Mouse (Mus musculus) forebrain, embryonic 14.5 days (tissue): Measurements from ENCODE around the gene Hoxa4. TPM values are rescaled to one million over a fixed set of nuclear protein-coding genes. Genes with fewer than 3 reads are reported as not detected.
A peak's percentile ranks its signal among the peaks of the same experiment; 100 is the strongest.

Experiments
- ATAC-seq: fragments of 200-750 bp; cut with Nextera tagmentation; 2 replicates; pipeline ENCODE4 v1.8.0; 2017; ENCODE audit warnings: mild to moderate bottlenecking, moderate library complexity
- DNase-seq: peaks from one replicate; pipeline ENCODE4 v3.0.0-alpha.2; 2015; ENCODE audit warnings: low spot score
- H3K27ac ChIP-seq: fragments of 300-500 bp; sonication (generic); 2 replicates; pipeline ENCODE4 v1.5.1; 2014; ENCODE audit warnings: low read depth, mild to moderate bottlenecking, control low read depth, low read length, moderate library complexity
- H3K27me3 ChIP-seq: fragments of 300-500 bp; sonication (generic); replicated peaks from 2 replicates; pipeline ENCODE4 v1.6.1; 2014; ENCODE audit warnings: low read length, control low read depth, mixed read lengths; ENCODE audit not compliant: control insufficient read depth, insufficient read depth
- H3K36me3 ChIP-seq: fragments of 300-500 bp; sonication (generic); 2 replicates; pipeline ENCODE4 v1.6.1; 2014; ENCODE audit warnings: low read length, control low read depth; ENCODE audit not compliant: control insufficient read depth, insufficient read depth
- H3K4me1 ChIP-seq: fragments of 300-500 bp; sonication (generic); 2 replicates; pipeline ENCODE4 v1.6.1; 2014; ENCODE audit warnings: antibody characterized with exemption, low read length, control low read depth; ENCODE audit not compliant: control insufficient read depth, insufficient read depth
- H3K4me2 ChIP-seq: fragments of 300-500 bp; sonication (generic); 2 replicates; pipeline ENCODE4 v1.6.1; 2014; ENCODE audit warnings: mild to moderate bottlenecking, control low read depth, low read length
- H3K4me3 ChIP-seq: fragments of 300-500 bp; sonication (generic); 2 replicates; pipeline ENCODE4 v1.5.1; 2014; ENCODE audit warnings: low read depth, low read length, control low read depth
- H3K9ac ChIP-seq: fragments of 300-500 bp; sonication (generic); 2 replicates; pipeline ENCODE4 v1.6.1; 2014; ENCODE audit warnings: mild to moderate bottlenecking, low read length, control low read depth, moderate library complexity
- H3K9me3 ChIP-seq: fragments of 300-500 bp; sonication (generic); replicated peaks from 2 replicates; pipeline ENCODE4 v1.6.1; 2016; ENCODE audit warnings: low read length, control low read depth, mixed read lengths; ENCODE audit not compliant: control insufficient read depth
- WGBS: fragments of 180-500 bp; shearing (Covaris S2); extraction: QIAGEN DNeasy Blood & Tissue Kit; methylation state at CpG from one replicate; pipeline ENCODE4 v1.1.7; 2014; 5-methylcytosine and 5-hydroxymethylcytosine counted together
- polyA plus RNA-seq: library from polyadenylated mRNA; unstranded; fragments of >200 nt; fragmentation: Nextera tagmentation; extraction: Ambion mirVana; gene quantifications from 2 replicates; pipeline ENCODE4 v1.2.1, GENCODE M21; 2014

Hoxa4 gene
- polyA plus RNA-seq, 1 experiment from 2014 or later: not detected

DNA sequence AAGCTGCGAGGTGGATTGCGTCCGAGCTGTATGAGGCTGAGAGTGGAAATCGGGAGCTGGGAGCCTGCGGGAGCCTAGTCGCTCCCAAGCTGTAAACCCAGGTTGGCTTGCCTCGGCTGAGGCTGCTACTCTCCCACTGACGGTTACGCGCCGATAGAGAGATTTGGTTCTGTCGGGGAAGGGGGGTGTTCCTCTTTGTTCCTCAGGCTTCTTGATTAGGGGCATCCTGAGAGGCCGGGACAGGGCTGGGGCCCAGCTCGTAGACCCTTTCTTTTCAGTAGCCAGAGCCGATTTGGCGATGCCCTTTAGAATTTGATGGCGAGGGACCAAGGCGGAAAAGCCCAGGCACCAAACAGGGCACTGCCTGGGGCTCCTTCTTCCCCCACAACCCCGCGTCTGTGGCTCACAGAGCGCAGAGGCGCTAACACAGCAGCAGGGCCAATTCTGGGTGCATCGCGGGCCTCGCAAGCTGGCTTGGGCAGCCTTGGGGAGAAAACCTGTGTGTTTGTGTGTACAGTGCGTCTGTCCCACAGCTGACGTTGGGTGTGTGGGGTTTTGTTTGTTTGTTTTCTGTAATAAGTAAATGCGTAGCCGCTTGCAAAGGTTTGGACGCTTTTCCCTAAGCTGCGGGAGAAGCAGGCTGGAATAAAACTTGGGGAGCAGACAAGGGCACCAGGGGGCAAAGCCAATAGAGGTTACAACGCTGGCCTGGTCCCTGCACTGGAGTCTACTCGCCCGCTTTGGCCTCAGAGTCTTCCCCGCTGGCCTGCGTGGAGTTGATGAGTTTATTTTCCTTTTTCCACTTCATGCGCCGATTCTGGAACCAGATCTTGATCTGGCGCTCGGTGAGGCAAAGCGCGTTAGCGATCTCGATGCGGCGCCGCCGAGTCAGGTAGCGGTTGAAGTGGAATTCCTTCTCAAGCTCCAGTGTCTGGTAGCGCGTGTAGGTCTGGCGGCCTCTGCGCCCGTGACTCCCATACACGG lies 14.4 kb upstream of the Hoxa4 start:
- Histone ChIP-seq H3K4me2 (no peak overlapping the region), H3K27ac (no peak overlapping the region), H3K4me1 (no peaks in the 10 kb centered on the region), H3K36me3 (no peaks in the 10 kb centered on the region), H3K27me3 (peaks cover 97% of the 10 kb centered on the region), H3K9me3 (no peaks in the 10 kb centered on the region), H3K4me3 (no peak overlapping the region), H3K9ac (no peak overlapping the region)
- WGBS: under 1% methylated on average over 55 of the region's 55 CpGs
- no peak for DNase-seq
- ATAC-seq: no peak

DNA sequence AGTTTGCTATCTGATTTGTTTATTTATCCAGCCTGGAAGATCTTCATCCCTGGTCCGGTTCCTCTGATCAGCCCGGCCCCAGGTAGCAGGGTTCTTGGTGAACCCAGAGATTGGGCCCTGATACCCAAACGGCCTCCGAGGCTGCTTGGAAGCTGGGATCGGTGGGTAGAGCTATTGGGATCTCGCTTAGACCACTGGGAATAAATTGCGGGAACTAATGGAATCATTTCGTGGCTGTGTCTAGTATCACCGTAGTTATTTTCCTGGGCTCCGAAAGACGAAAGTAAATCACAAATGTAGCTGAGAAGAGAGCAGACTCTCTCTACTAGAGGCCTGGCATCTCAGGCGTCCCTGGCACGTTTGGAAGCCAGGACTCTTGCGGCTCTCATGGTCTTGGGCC lies 13.7 kb upstream of the Hoxa4 start:
- Histone ChIP-seq H3K9ac (no peak overlapping the region), H3K4me2 (no peak overlapping the region), H3K4me3 (no peak overlapping the region), H3K27me3 (peaks cover 98% of the 10 kb centered on the region), H3K27ac (no peak overlapping the region), H3K9me3 (no peaks in the 10 kb centered on the region), H3K4me1 (no peaks in the 10 kb centered on the region), H3K36me3 (no peaks in the 10 kb centered on the region)
- DNase-seq (no peak), ATAC-seq (no peak)
- WGBS: 4% methylated on average over 14 of the region's 14 CpGs

DNA sequence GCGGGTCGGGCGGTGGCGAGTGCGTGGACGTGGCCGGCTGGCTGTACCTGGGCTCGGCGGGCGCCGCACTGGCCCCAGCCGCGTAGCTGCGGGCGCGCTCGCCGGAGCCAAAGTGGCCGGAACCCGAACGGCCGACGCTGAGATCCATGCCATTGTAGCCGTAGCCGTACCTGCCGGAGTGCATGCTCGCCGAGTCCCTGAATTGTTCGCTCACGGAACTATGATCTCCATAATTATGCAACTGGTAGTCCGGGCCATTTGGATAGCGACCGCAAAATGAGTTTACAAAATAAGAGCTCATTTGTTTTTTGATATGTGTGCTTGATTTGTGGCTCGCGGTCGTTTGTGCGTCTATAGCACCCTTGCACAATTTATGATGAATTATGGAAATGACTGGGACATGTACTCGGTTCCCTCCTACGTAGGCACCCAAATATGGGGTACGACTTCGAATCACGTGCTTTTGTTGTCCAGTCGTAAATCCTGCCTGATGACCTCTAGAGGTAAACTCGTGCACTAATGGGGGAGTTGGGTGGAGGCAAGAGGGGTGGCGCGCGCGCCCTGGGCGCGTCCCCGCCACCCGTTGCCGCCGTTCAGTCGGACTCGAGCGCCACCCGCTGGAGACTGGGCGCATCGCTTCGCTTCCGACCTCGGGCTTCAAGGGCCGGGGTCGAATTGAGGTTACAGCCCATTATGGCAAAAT lies 12.6 kb upstream of the Hoxa4 start, which contains the start of gene Hoxa5:
Hoxa5 (minus strand) TSS at position 538 of the 703 bp plus-strand sequence.
- Histone ChIP-seq H3K9me3 (no peaks in the 10 kb centered on the region), H3K27me3 (peaks cover 99% of the 10 kb centered on the region), H3K4me1 (no peaks in the 10 kb centered on the region), H3K9ac (no peak within 1 kb of the TSS), H3K27ac (no peak within 1 kb of the TSS), H3K36me3 (no peaks in the 10 kb centered on the region), H3K4me2 (peak within 1 kb of the TSS; percentile 20; the same call in 1 of the 2 replicates), H3K4me3 (0 out of 2 replicates have a peak within 1 kb of the TSS, but pooled peaks have one; percentile 2)
- WGBS: under 1% methylated on average over 63 of the region's 65 CpGs
- ATAC-seq (no peak), DNase-seq (no peak)

DNA sequence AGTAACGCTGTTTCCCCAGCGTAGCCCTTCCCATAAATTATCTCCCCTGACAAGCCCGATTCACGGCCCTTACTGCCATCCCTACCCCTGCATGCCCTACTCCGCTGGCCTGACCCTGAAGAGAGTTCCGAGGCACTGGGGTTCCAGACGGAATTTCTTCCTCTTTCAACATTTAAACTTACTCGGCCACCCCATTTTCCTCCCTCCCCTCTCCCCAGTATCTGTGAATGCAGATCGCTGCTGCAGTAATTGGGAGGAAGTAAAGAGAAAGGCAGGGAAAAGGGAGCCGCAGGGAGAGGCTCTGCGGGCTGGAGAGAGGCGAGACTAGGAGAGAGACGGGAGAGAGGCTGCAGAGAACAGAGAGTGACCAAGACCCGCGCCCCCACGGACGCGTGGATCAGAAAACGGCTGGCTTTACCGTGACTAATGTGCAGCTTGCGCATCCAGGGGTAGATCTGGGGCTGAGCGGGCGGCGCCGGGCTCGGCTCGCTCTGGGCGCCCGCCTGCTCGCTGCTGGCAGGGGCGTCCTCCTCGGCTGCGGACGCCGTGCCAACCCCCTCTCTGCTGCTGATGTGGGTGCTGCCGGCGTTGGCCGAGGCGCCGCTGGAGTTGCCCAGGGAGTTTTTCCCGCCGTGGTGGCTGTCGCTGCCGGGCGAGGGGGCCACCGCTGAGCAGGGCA lies 12.0 kb upstream of the Hoxa4 start:
- H3K27me3 ChIP-seq: peaks cover 99% of the 10 kb centered on the region
- DNase-seq: no peak
- H3K4me3 ChIP-seq: no peak overlapping the region
- no peak overlapping the region for H3K9ac ChIP-seq
- ATAC-seq: no peak
- WGBS: under 1% methylated on average over 40 of the region's 46 CpGs
- H3K4me2 ChIP-seq: 0 out of 2 replicates have a peak overlapping the region, but pooled peaks have one; percentile 20
- H3K36me3 ChIP-seq: no peaks in the 10 kb centered on the region
- H3K4me1 ChIP-seq: no peaks in the 10 kb centered on the region
- no peak overlapping the region for H3K27ac ChIP-seq
- H3K9me3 ChIP-seq: no peaks in the 10 kb centered on the region

DNA sequence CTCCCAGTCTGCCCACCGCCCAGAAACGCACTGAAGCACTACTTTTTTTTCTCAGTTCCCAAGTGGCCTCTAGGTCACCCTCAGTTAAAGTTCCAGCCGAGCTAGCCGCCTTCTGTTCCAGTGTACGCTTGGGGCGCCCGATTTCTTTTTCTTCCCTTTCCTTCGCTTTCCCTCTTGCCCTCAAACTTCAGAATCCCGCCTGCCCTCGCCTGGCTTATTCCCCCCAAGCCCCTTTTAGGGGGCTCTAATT lies 11.5 kb upstream of the Hoxa4 start:
- Histone ChIP-seq H3K9me3 (no peaks in the 10 kb centered on the region), H3K4me2 (no peak overlapping the region), H3K9ac (no peak overlapping the region), H3K36me3 (no peaks in the 10 kb centered on the region), H3K27ac (no peak overlapping the region), H3K4me3 (no peak overlapping the region), H3K4me1 (no peaks in the 10 kb centered on the region), H3K27me3 (peaks cover 99% of the 10 kb centered on the region)
- no peak for DNase-seq
- WGBS: under 1% methylated on average over 10 of the region's 10 CpGs
- no peak for ATAC-seq

DNA sequence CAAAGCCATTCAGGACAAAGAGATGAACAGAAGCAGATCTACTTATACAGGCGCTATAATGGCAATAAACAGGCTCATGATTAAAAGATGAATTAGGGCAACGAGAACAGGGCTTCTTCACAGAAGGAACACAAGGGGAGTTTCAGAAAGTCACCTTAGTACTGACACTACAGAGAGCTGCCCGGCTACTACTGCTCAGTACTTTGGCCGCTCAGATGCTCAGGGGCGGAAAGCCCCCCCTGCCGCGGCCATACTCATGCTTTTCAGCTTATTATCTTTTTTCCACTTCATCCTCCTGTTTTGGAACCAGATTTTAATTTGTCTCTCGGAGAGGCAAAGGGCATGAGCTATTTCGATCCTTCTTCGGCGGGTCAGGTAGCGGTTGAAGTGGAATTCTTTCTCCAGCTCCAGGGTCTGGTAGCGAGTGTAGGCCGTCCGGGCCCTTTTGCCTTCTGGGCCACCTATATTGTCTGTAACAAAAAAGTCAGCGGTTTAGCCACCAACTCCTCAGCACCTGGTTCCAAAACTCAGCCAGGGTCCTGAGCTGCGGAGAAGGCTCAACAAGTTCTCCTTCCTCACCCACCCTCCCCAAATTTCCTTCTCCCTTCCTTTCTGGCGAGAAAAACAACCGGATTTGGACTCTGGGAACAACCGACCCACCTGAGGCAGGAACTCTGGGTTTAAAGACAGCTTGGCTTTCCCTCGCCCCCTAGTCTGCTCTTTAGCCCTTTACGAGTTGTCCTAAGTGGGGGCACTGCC lies 11.0 kb upstream of the Hoxa4 start:
- H3K27ac ChIP-seq: no peak overlapping the region
- H3K4me1 ChIP-seq: no peaks in the 10 kb centered on the region
- H3K4me2 ChIP-seq: no peak overlapping the region
- H3K27me3 ChIP-seq: peaks cover 99% of the 10 kb centered on the region
- H3K4me3 ChIP-seq: no peak overlapping the region
- H3K36me3 ChIP-seq: no peaks in the 10 kb centered on the region
- no peak overlapping the region for H3K9ac ChIP-seq
- no peak for DNase-seq
- H3K9me3 ChIP-seq: no peaks in the 10 kb centered on the region
- WGBS: 2% methylated on average over 22 of the region's 22 CpGs
- ATAC-seq: no peak

DNA sequence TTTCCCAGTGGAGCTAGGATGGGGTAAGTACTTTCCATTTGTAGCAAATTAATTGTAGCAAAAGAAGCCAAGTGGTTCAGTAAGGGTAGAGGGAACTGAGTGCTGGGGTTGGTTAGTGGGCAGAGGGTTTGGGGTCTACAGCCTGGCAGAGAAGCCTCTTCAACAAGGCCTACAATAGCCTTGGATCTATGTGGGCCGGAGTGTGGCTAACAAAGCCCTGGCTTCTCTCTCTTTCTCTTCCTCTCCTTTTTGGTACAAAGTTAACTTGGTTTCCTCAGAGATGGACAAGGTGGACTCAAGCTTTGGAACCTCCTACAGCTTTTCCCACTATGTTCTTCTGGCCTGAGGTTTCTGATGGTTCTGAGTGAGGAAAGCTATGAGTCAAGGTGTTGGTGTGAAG lies 9.7 kb upstream of the Hoxa4 start:
- 14% methylated on average over 1 of the region's 1 CpGs for WGBS
- H3K4me3 ChIP-seq: no peak overlapping the region
- no peaks in the 10 kb centered on the region for H3K4me1 ChIP-seq
- no peak overlapping the region for H3K27ac ChIP-seq
- H3K4me2 ChIP-seq: no peak overlapping the region
- no peak overlapping the region for H3K9ac ChIP-seq
- ATAC-seq (no peak), DNase-seq (no peak)
- H3K27me3 ChIP-seq: peaks cover 99% of the 10 kb centered on the region
- no peaks in the 10 kb centered on the region for H3K36me3 ChIP-seq
- H3K9me3 ChIP-seq: no peaks in the 10 kb centered on the region

DNA sequence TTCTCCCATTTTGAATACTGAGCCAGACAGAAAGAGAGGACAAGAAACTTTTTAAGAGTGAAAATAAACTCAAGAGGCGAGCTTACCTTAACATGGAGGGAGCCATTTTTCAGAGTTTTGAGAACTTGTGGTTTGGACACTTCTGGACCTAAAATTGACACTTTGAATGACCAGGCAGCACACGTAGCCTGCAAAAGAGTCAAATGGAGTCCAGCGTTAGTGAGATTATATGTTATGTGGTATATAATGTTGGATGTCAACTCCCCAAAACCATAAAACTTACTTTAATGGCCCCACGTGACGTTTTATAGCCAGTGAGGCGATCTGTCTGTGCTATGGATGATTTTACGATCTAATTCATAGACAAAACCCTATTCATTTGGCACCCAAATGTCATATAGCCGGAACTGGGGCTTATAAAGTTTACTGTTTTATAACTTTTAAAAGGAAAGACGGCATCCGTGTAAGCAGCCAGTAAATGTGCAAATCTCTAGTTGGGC lies 9.2 kb upstream of the Hoxa4 start:
- Histone ChIP-seq H3K27me3 (peaks cover 99% of the 10 kb centered on the region), H3K27ac (no peak overlapping the region), H3K4me3 (no peak overlapping the region), H3K4me1 (no peaks in the 10 kb centered on the region), H3K9me3 (no peaks in the 10 kb centered on the region), H3K9ac (no peak overlapping the region), H3K36me3 (no peaks in the 10 kb centered on the region), H3K4me2 (no peak overlapping the region)
- ATAC-seq (no peak), DNase-seq (no peak)
- 5% methylated on average over 10 of the region's 10 CpGs for WGBS
